Mouse (Mus musculus) hematopoietic multipotent progenitor cell, adult 10-12 weeks (in vitro differentiated cells): ENCODE measurements around the gene Fuk. TPM values are rescaled to one million over a fixed set of nuclear protein-coding genes. Genes with fewer than 3 reads are reported as not detected.

ENCODE experiments used
- polyA plus RNA-seq: library from polyadenylated mRNA; stranded (reverse); fragments of >175 nt; gene quantifications from 2 replicates; pipeline ENCODE4 v1.2.3, GENCODE M21; 2012; ENCODE audit warnings: low replicate concordance

Gene Fuk
- 9.1 and 14.1 TPM in 2 replicates for polyA plus RNA-seq

GRCm38 (mm10) chr8:110901839-110902578 lies at the start of gene Fuk:
Gene Fuk, minus strand, starts transcription at chr8:110902488.

GRCm38 (mm10) chr8:110919341-110920031 lies 17.2 kb upstream of the Fuk start, which contains the start of gene St3gal2:
Gene St3gal2, plus strand, starts transcription at chr8:110919922.

GRCm38 (mm10) chr8:110846405-110847170 lies 55.7 kb downstream of the Fuk start, which contains the start of the genes Cog4 and Sf3b3:
Gene Cog4, plus strand, starts transcription at chr8:110846600.
Gene Sf3b3, minus strand, starts transcription at chr8:110846787.

Other genes starting within 250 kb of the Fuk start
- 4.4 and 6.8 TPM in 2 replicates for gene Mtss1l, start 181.0 kb downstream of the Fuk start, polyA plus RNA-seq
- 0.78 and 0.98 TPM in 2 replicates for gene Il34, start 96.6 kb downstream of the Fuk start, polyA plus RNA-seq
- 13.2 and 17.4 TPM in 2 replicates for gene Cog4, start 55.9 kb downstream of the Fuk start, polyA plus RNA-seq
- 5.9 and 9.9 TPM in 2 replicates for gene Sf3b3, start 55.7 kb downstream of the Fuk start, polyA plus RNA-seq
- gene St3gal2, start 17.4 kb upstream of the Fuk start, polyA plus RNA-seq, result 30.8 and 31.2 TPM in 2 replicates
- gene Ddx19a, start 95.3 kb upstream of the Fuk start, polyA plus RNA-seq, result 13.8 and 28.3 TPM in 2 replicates
- 2.0 and 5.8 TPM in 2 replicates for gene Ddx19b, start 129.3 kb upstream of the Fuk start, polyA plus RNA-seq
- gene Aars, start 130.7 kb upstream of the Fuk start, polyA plus RNA-seq, result 7.3 and 11.7 TPM in 2 replicates
- gene Exosc6, start 153.9 kb upstream of the Fuk start, polyA plus RNA-seq, result 35.9 and 80.7 TPM in 2 replicates
- gene Clec18a, start 189.9 kb upstream of the Fuk start, polyA plus RNA-seq, result not detected in 2 replicates
- 11.7 and 17.7 TPM in 2 replicates for gene Pdpr, start 192.1 kb upstream of the Fuk start, polyA plus RNA-seq